Mouse (Mus musculus): ENCODE data around the gene Mfsd2b. TPM values are rescaled to one million over a fixed set of nuclear protein-coding genes. Genes with fewer than 3 reads are reported as not detected.

Gene Mfsd2b
- total RNA-seq, 2 experiments from 2014 or later, result 2.3 to 4.6 TPM

DNA sequence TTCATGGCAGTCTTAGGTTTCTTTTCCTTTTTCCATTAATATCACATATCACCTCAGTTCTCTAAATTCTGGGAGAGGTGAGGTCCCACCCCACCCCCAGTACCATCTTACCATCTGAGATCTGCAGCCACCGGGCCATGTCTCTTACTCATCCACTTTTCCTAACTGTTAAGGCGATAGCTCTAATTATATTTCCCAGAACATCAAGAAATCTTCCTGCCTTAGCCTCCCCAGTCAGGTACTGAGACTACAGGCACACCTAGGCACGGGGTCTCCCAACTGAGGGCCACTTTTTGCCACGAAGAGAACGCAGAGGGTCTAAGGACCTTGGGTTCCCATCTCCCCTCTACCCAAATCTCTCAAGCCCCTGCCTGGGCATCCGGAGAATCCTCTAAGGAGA lies 628 bp downstream of the Mfsd2b start:
- no peak for DNase-seq

DNA sequence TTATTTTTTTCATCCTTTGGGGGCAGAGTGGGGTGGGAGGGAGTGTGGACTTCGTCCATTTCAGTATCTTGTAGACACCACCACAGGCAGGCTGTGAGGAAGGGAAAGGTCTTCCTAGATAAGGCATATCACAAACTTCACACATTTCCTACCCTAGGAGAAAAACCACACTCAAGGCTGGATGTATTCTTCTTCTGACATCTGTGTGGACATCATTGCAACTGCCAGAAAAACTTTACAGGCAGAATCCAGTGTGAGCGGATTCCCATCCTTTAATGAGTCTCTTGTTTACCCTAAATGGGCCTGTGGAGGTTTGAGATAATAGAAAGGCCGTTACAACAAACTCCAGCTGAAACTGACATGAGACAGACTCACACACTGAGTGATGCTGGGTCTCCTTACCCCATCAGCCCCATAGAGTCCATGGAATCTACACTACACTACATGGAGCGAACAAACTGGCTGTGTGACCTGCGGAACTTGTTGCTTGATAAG lies 1.1 kb downstream of the Mfsd2b start:
- no peak for DNase-seq

DNA sequence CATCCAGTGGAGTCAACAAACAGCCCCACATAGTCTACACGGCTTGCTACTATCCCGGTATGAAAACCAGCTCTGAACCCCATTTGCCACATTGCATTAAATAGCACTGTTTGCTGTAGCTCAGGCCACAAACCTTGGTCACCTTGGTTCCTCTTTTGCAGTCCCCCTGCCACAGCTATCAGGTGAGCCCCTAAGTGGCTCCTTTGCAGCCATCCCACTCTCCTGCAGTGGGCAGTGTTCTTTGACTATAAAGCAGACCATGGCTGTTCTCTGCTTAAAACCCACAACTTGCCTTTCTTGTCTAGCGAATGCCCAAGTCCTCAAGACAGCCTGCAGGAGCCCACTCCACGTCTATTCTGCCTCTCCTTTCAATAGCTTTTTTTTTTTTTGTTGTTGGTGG lies 1.9 kb downstream of the Mfsd2b start:
- DNase-seq, result no peak

DNA sequence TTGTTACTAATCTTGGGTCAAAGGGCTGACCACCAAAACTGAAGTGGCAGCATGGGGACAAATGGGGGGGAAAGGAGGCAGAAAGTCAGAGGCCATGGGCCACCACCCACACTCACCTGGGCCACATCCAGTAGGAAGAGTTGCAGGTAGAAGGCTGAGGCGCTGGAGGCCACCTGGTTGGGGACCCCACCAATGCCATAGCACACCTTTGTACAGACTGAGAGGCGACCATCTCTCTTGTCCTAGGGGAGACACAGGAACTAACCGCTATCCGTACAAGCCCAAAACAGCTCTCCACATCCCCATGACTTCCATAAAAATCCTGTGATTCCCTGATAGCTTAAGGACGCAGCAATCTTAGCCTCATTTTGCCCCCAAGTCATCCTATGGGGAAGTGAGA lies 2.9 kb downstream of the Mfsd2b start:
- no peak for DNase-seq

DNA sequence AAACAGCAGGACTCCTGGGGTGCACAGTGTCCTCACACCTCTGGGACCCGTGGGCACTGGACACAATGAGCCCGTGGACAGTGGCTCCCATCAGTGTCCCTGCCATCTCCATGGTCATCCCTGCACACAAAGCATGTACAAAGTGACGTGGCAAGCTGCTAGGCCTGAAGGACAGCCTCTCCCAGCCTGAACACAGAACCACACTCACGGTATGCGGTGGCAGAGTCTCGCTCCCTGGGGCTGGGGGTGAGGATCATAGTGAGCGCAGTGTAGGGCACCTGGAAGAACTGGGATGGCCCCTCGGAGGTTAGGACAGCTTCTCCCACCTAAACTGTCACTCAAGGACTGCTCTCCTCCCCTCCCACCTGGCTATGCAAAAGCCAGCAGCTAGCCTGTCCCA lies 5.2 kb downstream of the Mfsd2b start:
- no peak for DNase-seq

DNA sequence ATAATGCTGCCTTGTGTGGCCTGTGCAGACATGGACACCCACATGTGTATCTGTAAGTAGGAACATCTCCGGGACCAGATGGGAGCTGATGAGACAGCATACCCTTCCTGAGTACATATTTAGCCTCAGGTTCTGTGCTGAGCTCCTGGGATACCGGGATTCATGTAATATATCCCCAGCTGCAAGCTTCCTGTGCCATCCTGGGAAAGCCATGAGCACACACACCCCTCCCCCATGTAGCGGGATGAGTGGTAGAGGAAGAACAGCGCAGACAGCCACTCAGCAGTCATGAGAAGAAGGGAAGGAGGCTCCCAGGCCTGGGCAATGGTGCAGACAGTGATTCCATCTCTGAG lies 9.8 kb downstream of the Mfsd2b start:
- no peak for DNase-seq

DNA sequence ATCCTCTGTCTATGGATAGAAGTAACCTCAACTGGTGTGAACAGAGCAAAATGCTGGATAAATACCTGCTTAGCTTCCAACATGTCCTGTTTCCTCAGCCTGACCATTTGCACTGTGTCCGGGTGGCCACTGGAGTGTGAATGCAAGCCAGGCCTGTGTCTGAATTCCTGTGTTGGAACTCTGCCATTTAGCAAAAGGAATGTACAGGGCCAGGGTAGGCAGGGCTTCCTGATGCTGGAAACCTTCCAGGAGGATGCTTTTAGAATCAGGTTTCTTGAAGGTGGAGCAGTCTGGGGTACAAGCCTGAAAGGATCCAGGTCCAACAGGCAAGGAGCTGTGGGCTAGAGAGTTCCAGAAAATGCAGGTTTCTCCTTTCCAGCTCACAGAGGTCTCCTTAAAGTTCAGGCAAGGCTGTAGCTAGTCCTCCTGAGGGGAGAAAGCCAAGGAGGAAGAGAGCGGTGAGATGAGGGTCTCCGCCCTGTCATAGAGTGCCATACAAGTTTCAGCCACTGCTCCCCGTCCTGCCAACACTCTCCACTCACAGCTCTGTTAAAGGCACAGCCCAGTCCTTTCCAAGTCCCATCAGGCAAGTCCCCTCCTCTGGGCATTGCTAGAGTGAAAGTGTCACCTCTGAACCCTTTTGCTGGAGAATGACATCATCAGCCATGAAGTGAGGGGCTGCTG lies 10.4 kb downstream of the Mfsd2b start:
- no peak for DNase-seq

DNA sequence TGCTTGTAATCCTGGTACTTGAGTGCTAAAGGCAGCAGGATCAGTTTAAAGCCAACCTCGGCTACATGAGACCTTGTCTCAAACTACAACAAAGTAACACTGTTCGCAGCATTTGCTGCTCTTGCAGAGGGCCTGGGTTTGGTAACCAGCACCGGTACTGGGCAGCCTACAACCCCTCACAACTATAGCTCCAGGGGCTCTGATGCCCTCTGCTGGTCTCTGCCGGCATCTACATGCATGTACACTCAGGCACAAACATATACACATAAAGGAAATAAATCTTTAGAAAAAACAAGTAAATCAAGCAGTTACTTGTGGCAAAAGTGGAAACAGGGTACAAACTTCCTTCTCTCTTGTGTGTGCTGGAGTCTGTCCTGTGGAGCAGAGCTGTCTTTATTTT lies 11.5 kb downstream of the Mfsd2b start:
- DNase-seq, result no peak

DNA sequence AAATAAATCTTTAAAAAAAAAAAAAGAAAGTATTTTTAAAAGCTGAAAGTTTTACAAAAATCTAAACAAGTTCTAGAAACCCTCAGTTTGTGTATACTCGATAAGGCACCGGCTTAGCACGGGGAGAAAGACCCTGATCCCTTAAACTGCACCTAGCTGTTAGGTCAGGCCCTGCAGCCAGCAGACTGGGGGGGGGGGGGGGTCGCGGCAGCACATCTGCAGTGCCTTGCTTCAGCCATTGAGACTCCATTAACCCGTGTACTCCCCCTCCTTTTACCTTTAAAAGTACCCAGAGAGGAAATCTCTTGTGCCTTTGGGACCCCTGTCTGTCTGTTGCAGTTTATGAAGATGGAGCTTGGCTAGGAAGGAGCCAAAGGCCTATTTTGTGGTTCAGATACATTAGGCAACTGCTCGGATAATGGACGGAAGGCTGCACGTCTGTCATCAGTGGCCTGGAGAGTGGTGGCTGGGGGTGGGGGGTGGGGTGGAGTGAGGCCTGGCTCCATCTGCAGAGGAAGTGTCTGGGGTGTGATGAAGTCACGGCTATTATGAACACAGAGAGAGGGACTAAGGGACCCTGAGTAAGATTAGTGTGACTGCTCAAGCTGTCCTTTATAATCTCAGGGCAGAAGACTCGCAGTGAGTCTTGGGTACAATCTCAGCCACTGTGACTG lies 14.8 kb downstream of the Mfsd2b start:
- DNase-seq, result no peak

DNA sequence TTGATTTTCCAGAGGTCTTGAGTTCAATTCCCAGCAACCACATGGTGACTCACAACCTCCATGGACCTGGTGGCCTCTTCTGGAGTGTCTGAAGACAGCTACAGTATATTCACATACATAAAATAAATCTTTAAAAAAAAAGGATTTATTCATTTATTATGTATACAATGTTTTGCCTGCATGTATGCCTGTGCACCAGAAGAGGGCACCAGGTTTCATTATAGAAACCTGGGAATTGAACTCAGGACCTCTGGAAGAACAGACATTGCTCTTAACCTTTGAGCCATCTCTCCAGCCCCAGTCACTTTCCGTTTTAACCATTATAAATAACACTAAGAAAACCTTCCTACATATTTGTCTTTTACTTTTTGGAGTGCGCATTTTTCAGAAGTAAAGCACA lies 17.3 kb downstream of the Mfsd2b start:
- DNase-seq, result no peak

DNA sequence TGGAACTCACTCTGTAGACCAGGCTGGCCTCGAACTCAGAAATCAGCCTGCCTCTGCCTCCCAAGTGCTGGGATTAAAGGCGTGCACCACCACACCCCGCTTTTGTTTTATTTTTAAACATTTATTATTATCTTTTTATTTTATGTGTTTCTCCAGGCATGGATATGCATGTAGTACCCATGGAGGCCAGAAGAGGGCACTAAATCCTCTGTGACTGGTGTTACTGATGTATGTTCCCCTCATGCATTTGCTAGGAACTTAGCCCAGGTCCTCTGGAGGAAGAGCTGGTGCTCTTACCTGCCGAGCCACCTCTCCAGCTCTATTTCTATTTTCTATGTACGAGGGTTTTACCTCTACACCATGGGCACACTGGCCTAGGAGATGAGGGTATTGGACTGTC lies 18.0 kb downstream of the Mfsd2b start:
- DNase-seq, result no peak

DNA sequence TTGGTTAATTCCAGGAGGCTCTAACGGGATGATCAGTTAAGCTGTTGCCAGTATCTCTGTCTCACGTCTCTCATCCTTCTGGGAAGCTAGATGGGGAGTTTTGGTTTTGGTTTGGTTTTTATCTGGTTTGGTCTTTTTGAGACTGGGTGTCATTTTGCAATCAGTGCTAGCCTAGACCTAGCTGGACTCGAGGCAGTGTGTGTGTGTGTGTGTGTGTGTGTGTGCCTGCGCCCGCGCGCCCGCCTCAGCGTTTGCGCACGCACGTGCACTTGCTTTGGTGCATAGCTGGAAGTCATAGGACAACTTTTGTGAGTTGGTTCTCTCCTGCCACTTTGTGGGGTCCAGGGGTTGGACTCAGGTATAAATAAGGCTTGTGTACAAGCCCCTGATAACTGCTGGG lies 30.4 kb downstream of the Mfsd2b start:
- peak; percentile 58 for DNase-seq

DNA sequence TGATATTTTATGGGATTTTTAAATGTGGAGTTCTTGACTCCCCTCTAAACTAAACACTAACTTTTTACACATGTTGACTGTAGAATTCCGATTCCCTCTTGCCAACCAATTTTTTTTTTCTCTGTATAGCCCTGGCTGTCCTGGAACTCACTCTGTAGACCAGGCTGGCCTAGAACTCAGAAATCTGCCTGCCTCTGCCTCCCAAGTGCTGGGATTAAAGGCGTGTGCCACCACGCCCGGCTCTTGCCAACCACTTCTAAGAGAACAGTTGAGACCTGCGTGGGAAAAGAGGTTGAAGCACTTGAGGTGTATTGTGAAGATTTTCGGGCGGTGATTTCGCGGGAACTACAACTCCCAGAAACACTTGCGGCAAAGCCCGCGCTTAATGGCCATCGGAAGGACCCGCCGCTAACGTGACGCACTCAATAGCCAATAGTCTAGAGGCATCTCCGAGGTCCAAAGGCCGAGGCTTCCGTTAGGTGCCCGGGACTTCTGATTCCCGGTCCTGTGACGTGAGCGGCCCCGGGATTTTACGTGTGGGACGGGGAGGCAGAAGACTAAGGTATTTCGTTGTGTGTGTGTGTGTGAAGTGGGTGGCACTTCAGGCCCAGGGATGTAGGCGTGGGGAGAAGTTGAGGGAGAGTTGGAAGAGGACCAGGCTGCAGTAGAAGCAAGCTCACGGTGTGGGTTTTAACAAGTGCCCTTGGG lies 31.1 kb downstream of the Mfsd2b start, which contains the start of gene Wdcp:
TSS of gene Wdcp (plus strand) at position 414 of the 708 bp plus-strand sequence.
- DNase-seq, result peak; percentile 90

DNA sequence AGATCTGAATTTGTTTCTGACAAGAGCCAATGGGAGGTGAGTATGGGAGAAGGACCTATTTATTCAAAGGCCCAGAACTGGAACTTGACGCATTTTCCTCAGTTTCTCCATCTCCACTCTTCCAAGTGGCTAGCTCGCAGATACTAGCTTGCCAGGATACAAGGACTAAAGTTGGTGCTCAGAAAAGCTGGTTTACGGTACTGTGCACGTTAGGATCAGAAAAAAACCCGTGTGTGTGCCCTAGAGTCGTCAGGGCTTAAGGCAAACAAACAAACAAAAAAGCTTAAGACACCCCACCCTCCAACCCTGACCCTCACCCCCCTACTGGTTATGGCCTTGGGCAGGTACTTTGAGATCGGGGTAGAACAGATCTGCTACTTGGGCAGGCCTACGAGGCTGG lies 31.7 kb downstream of the Mfsd2b start:
- DNase-seq, result no peak

DNA sequence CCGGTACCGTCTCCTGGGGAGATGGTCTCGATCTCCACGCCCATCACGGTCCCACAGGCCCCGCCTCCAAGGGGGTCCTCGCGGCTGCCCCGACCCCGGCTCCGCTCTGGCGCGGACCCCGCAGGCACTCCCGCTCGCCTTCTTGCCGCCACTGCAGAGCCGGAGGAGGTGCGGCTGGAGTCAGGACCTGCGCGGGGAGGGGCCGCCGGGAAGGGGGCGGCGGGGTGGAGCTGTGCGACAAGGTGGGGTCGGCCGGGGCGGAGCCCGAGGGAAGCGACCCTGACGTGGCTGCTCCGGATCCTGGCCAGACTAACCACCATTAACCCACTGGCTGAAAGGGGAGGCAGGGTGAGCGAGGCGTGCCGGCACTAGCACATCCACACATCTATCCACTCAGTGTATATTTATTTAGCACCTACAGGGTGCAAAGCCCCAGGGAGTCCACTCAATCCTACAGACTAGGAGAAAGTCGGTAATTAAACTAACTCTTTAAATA lies 32.7 kb downstream of the Mfsd2b start, which contains the start of gene Fkbp1b:
TSS of gene Fkbp1b (minus strand) at position 200 of the 496 bp plus-strand sequence.
- peak; percentile 70 for DNase-seq

DNA sequence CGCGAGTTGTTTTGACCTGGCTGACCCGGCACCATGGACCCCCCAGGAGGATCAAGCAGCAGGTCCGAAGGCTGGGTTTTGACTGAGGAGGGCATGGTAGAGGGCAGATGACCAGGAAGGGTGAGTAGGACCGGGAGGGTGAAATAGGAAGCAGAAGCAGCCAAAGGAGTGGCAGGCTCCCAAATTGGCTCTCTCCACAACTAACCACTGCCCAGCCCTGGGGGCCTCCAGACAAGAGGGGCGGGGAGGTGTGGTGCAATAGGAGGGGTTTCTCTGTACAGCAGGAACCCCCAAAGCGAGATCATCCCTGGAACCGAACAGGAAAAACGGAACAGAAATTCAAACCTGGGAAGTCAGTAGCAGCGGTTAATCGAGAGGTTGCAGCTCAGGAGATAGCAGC lies 33.4 kb downstream of the Mfsd2b start:
- peak; percentile 18 for DNase-seq

DNA sequence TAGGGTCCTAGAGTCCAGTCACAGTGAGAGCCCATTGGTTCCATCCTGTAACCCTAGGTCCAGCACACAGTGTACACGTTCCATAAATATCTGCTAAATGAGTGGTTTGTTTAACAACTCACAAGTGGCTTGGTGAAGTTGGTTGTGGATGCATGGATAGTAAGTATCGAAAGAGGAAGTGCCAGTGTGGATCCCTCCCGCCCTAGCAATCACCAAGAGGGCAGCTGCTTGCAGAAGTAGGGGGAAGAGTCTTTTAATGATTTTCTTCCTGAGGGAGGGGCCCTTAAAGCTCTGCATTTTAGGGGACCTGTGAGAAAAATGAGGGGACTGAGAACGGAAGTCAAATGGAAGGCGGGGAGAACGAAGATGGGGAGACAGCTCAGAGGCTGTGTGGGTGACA lies 34.1 kb downstream of the Mfsd2b start:
- DNase-seq, result no peak

DNA sequence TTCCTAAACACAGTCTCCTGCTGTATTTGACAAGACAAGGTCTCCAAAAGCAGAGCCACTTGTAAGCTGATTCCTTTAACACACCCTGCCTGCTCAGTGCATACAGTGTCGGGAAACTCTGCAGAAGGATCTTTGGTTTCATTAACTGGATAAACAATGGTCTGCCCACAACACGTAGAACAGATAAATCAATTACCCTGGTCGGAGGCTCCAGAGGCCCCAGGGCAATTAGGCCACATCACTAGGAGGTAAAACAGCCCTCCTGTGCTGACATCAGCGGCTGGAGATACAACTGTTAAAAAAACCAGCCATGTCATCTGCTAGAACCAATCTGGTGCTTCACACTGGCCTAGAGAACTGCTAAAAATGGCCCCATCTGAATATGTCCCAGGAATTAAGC lies 37.2 kb downstream of the Mfsd2b start:
- peak; percentile 36 for DNase-seq

DNA sequence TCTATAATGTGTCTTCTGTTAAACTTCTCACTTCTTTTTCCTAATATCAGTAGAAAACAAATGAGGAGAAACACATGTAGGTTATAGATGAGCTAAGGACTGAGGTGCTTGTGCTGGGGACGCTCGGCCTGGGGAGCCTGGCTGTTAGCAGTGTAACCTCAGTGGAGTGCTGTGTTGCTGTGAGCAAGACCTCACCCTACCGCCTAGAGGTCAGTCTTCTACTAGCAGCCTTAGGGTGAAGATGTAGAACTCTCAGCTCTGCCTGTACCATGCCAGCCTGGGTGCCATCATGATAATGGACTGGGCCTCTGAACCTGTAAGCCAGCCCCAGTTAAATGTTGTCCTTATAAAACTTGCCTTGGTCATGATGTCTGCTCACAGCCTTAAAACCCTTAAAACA lies 46.9 kb downstream of the Mfsd2b start:
- DNase-seq, result no peak

DNA sequence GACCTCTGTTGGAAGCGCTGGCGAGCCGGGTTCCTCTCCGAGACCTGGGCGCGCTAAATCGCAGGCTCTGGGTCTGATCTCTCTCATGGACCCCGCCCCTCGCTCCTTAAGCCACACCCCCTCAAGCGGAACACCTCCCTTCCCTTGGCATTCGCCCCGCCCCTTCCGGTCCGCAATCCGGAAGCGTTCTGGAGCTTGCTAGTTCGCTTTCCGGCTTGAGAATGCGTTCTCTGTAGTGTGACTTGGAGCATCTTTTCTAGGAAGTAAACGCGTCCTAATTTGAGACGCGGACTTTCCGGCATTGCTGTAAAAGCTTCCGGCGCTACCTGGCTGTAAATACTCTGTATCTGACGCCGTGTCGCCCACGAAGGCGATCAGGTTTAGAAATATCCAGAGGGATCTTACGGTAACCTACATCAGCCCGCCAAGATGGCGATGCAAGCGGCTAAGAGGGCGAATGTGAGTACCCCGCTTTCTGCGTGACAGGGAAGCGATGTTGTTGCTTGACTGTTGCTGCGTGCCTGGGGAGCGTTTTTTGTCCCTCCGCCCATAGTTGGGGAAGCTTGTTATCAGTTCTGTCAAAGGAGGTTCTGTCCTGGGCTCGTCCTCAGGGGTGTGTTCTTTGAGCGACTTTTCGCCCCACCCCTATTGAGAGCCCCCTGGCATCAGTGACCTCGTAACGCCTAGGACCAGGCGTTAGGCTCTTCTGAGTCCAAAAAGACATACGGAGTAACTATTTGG lies 56.6 kb downstream of the Mfsd2b start, which contains the start of gene Sf3b6:
TSS of gene Sf3b6 (plus strand) at position 184 of the 741 bp plus-strand sequence.
- DNase-seq, result peak; percentile 99

DNA sequence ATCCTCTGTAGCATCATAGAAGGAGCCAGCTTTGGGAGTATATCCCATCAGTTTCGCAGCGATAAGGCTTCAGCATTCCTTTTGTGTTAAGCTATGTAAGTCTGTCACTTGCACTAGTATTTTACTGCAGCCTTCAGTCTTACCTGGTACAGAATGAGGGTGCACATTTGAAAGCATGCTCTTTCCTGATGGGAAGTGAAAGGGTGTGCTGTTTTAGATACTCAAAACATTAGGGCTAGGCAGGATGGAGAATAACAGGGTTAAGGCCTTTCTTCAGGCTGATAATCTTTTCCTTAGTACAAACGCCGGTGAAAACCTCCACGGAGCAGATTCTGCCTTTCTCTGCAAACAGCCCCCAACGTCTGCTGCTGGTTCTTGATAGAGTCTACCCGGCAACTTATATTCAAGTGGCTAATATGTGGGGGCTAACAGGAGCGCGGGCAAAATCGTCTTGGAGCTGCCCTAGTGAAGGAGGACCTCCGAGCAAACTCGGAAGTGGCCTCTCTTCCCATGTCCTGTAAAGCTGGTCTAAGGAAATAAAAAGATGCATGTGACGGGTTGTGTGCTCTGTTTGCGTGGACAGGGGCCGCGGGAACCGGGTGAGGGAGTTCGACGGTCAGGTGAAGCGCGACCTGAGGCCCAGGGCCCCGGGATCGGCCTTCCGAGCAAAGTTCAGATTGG lies 57.3 kb downstream of the Mfsd2b start:
- no peak for DNase-seq

DNA sequence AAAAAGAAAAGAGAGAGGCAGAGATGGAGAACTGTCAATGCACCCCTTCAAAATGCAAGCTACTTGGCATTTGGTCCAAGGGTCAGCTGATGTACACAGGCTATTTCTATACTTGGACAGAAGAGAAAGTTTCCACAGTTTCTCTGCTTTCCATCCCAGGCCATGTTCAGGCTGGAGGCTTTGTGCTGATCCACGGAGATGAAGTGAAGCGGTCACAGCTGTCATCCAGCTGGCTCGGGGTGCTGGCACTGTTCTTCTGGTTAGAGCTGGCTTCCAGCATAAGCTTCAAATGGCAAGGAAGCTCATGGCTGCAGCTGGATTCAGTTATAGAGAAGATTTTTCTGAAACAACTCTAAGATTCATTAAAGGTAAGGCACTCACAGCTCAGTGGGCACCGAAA lies 60.5 kb downstream of the Mfsd2b start:
- DNase-seq, result no peak
